Mouse (Mus musculus) erythroblast, embryonic 14.5 days (primary cell): ENCODE measurements around the gene Tiam1. TPM values are rescaled to one million over a fixed set of nuclear protein-coding genes. Genes with fewer than 3 reads are reported as not detected.

Experiments
- H3K27me3 ChIP-seq: 2 replicates; pipeline ENCODE4 v1.6.1; 2012; ENCODE audit warnings: inconsistent platforms; ENCODE audit not compliant: control insufficient read depth
- H3K36me3 ChIP-seq: 2 replicates; pipeline ENCODE4 v1.6.1; 2012; ENCODE audit warnings: mild to moderate bottlenecking, inconsistent platforms; ENCODE audit not compliant: control insufficient read depth
- H3K4me1 ChIP-seq: 2 replicates; pipeline ENCODE4 v1.6.1; 2012; ENCODE audit warnings: inconsistent platforms; ENCODE audit not compliant: control insufficient read depth
- H3K4me3 ChIP-seq: replicated peaks from 2 replicates; pipeline ENCODE3; 2012; ENCODE audit warnings: moderate library complexity, mild to moderate bottlenecking, inconsistent platforms
- H3K9me3 ChIP-seq: 2 replicates; pipeline ENCODE4 v1.6.1; 2012; ENCODE audit warnings: low read length, inconsistent platforms, mixed read lengths; ENCODE audit not compliant: control insufficient read depth
- GATA1 ChIP-seq: IDR thresholded peaks from 2 replicates; pipeline ENCODE4 v1.6.1; 2012; ENCODE audit warnings: low read length, inconsistent platforms, mixed read lengths
- TAL1 ChIP-seq: IDR thresholded peaks from 3 replicates; pipeline ENCODE4 v1.6.1; 2012; ENCODE audit warnings: low read length, inconsistent platforms, mixed read lengths
- polyA plus RNA-seq: library from polyadenylated mRNA; stranded (reverse); fragments of >175 nt; gene quantifications from 2 replicates; pipeline ENCODE4 v1.2.3, GENCODE M21; 2012

Gene Tiam1
- polyA plus RNA-seq, 1 experiment = 0.89 TPM

DNA sequence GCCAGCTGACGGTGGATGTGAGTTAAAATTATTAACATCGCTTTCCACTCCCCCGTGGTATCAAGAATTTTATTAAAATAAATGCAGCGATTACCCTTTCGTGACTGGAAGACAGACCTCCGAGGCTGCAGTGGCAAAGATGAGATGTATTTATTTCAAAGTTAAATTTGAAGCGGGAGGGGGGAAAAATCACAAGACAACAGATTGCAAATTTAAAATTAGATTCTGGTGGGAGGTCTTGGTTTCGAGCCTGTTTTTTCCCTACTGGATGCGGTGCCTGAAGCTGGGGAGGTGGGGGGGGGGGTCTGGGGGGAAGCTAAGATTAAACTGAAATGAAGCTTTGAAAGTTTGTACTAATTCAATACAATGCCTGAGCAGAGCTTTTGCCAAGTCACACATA, 235.9 kb downstream of the Tiam1 start:
- no peaks in the 10 kb centered on the region for H3K9me3 ChIP-seq

GRCm38 (mm10) chr16:89906909-89907308, 236.7 kb downstream of the Tiam1 start:
- Histone ChIP-seq H3K4me3 (no peak overlapping the region), H3K9me3 (no peaks in the 10 kb centered on the region), H3K36me3 (no peaks in the 10 kb centered on the region), H3K4me1 (no peaks in the 10 kb centered on the region), H3K27me3 (no peaks in the 10 kb centered on the region)
- no peak for TF ChIP-seq TAL1
- TF ChIP-seq GATA1 = no peak

More for the DNA sequence above, 235.9 kb downstream of the Tiam1 start:
- no peaks in the 10 kb centered on the region for H3K4me1 ChIP-seq
- TF ChIP-seq TAL1 (no peak), GATA1 (no peak)
- H3K27me3 ChIP-seq = no peaks in the 10 kb centered on the region
- no peaks in the 10 kb centered on the region for H3K36me3 ChIP-seq
- H3K4me3 ChIP-seq = no peak overlapping the region

- Histone ChIP-seq H3K4me3 (no peak overlapping the region), H3K4me1 (no peaks in the 10 kb centered on the region), H3K36me3 (no peaks in the 10 kb centered on the region), H3K9me3 (no peaks in the 10 kb centered on the region), H3K27me3 (no peaks in the 10 kb centered on the region)
- TF ChIP-seq GATA1 = no peak
- TF ChIP-seq TAL1 = no peak
These were observed 237.8 kb downstream of the Tiam1 start for GRCm38 (mm10) chr16:89905730-89906305.

DNA sequence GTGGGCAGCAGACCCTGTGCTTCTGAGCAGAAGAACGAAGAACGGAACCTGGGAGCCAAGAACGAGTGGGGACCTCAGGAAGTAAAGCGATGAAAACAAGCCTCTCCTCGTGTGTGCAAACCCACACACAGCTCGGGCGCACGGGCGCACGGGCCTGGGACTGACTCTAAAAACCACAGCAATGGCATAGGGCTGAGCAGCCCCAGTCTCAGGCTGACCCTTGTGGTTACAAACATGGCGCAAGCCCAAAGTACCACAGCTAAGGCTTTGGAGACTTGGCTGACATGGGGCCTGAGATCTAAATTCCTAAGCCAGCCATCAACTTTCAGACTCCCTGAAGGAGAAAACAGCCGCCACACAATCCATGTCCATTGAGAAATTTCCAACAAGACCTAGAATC, 239.4 kb downstream of the Tiam1 start:
- no peaks in the 10 kb centered on the region for H3K9me3 ChIP-seq
- H3K4me3 ChIP-seq = no peak overlapping the region
- TF ChIP-seq TAL1 (no peak), GATA1 (no peak)
- H3K36me3 ChIP-seq = no peaks in the 10 kb centered on the region
- no peaks in the 10 kb centered on the region for H3K4me1 ChIP-seq
- H3K27me3 ChIP-seq = no peaks in the 10 kb centered on the region

GRCm38 (mm10) chr16:89902578-89903304, 240.8 kb downstream of the Tiam1 start:
- no peaks in the 10 kb centered on the region for H3K4me1 ChIP-seq
- no peak for TF ChIP-seq TAL1
- TF ChIP-seq GATA1 = no peak
- no peaks in the 10 kb centered on the region for H3K36me3 ChIP-seq
- no peaks in the 10 kb centered on the region for H3K27me3 ChIP-seq
- H3K4me3 ChIP-seq = no peak overlapping the region
- no peaks in the 10 kb centered on the region for H3K9me3 ChIP-seq

GRCm38 (mm10) chr16:89900681-89901080, 242.9 kb downstream of the Tiam1 start:
- TF ChIP-seq TAL1 (no peak), GATA1 (no peak)
- Histone ChIP-seq H3K9me3 (no peaks in the 10 kb centered on the region), H3K36me3 (no peaks in the 10 kb centered on the region), H3K27me3 (no peaks in the 10 kb centered on the region), H3K4me3 (no peak overlapping the region), H3K4me1 (no peaks in the 10 kb centered on the region)

GRCm38 (mm10) chr16:89899192-89899591, 244.4 kb downstream of the Tiam1 start:
- Histone ChIP-seq H3K4me1 (no peaks in the 10 kb centered on the region), H3K27me3 (no peaks in the 10 kb centered on the region), H3K9me3 (no peaks in the 10 kb centered on the region), H3K36me3 (no peaks in the 10 kb centered on the region), H3K4me3 (no peak overlapping the region)
- no peak for TF ChIP-seq GATA1
- no peak for TF ChIP-seq TAL1

GRCm38 (mm10) chr16:89898299-89898625, 245.3 kb downstream of the Tiam1 start:
- H3K9me3 ChIP-seq = no peaks in the 10 kb centered on the region
- H3K27me3 ChIP-seq = no peaks in the 10 kb centered on the region
- H3K4me1 ChIP-seq = no peaks in the 10 kb centered on the region
- no peaks in the 10 kb centered on the region for H3K36me3 ChIP-seq
- no peak overlapping the region for H3K4me3 ChIP-seq
- TF ChIP-seq GATA1 (no peak), TAL1 (no peak)

- TF ChIP-seq TAL1 (no peak), GATA1 (no peak)
- no peaks in the 10 kb centered on the region for H3K27me3 ChIP-seq
- no peaks in the 10 kb centered on the region for H3K4me1 ChIP-seq
- H3K4me3 ChIP-seq = no peak overlapping the region
- no peaks in the 10 kb centered on the region for H3K36me3 ChIP-seq
- no peaks in the 10 kb centered on the region for H3K9me3 ChIP-seq
These were observed 245.8 kb downstream of the Tiam1 start for GRCm38 (mm10) chr16:89897547-89898298.
